9 mouse cellular contexts compared by ENCODE assay signal in genomic region chr5:141024435-141024834, GRCm38 (mm10). TPM values are rescaled to one million over a fixed set of nuclear protein-coding genes. Genes with fewer than 3 reads are reported as not detected.
DNase-seq lines count a peak whose midpoint lies in the region; ATAC-seq and TF ChIP-seq lines count a peak whose summit lies in the region.
"Had no signal": no experiment of that assay in that cellular context is flagged by ENCODE, and none has a peak within 500 bp of the region (broad histone marks: within the 10 kb centered on the region; RNA-seq: fewer than 3 reads in every experiment).

No protein-coding gene starts in this region.

- intact Hi-C loops in gastrocnemius, postnatal 14 days (cut with DNase I; ENCODE audit: low total_unique reads): no loop called here

- DNase-seq in gastrocnemius, postnatal 10 days: peak; percentile 21
- no peak for DNase-seq in gastrocnemius, postnatal 14 days
- DNase-seq in thymus, adult 2 months: peak; percentile 54
- DNase-seq in thymus, adult 18-20 months: no peak
- peak; percentile 74 for DNase-seq in induced T-regulatory cell, adult 2 months (ENCODE audit: low read depth)
- peak; percentile 79 for DNase-seq in thymus, postnatal 4 days
- no peak for DNase-seq in cerebellum, postnatal 4 days (ENCODE audit: low spot score in 2 of 2)

- no peaks in the 10 kb centered on the region for H3K27me3 ChIP-seq in thymus, adult 2 months (ENCODE audit: control insufficient read depth, insufficient read depth, low read length)
- no peaks in the 10 kb centered on the region for H3K27me3 ChIP-seq in neural tube, embryonic 15.5 days (replicated peaks)

- no peak for ATAC-seq in neural tube, embryonic 15.5 days (ENCODE audit: low FRiP score)
- ATAC-seq: midbrain, embryonic 16.5 days had no signal

- no peak overlapping the region for H3K27ac ChIP-seq in thymus, adult 2 months (ENCODE audit: control insufficient read depth, insufficient read depth, low read length)
- no peak overlapping the region for H3K27ac ChIP-seq in neural tube, embryonic 15.5 days (replicated peaks)

- peaks cover 7% of the 10 kb centered on the region for H3K9me3 ChIP-seq in neural tube, embryonic 15.5 days (replicated peaks)

- H3K4me2 ChIP-seq in neural tube, embryonic 15.5 days: no peak overlapping the region

- H3K4me1 ChIP-seq in thymus, adult 2 months (replicated peaks; ENCODE audit: control insufficient read depth, insufficient read depth, low read length): peaks cover 1% of the 10 kb centered on the region
- H3K4me1 ChIP-seq in neural tube, embryonic 15.5 days: no peaks in the 10 kb centered on the region

- TF ChIP-seq CTCF in thymus, adult 2 months (IDR thresholded peaks at IDR 0.05; ENCODE audit: borderline replicate concordance, control insufficient read depth, extremely low read depth, insufficient read depth, low read length, poor library complexity): peak; percentile 68; the same call in 1 of the 2 replicates

- no peak overlapping the region for H3K4me3 ChIP-seq in thymus, adult 2 months (ENCODE audit: control insufficient read depth, insufficient read depth, low read length)
- no peak overlapping the region for H3K4me3 ChIP-seq in neural tube, embryonic 15.5 days (replicated peaks)

- no peak overlapping the region for H3K9ac ChIP-seq in neural tube, embryonic 15.5 days (replicated peaks)

- 78% methylated on average over 5 of the region's 5 CpGs for WGBS in thymus, adult 2 months
- 66% methylated on average over 5 of the region's 5 CpGs for WGBS in neural tube, embryonic 15.5 days

- no peaks in the 10 kb centered on the region for H3K36me3 ChIP-seq in thymus, adult 2 months (ENCODE audit: control insufficient read depth, insufficient read depth, low read length)
- no peaks in the 10 kb centered on the region for H3K36me3 ChIP-seq in neural tube, embryonic 15.5 days

- TF ChIP-seq POLR2A in thymus, adult 2 months (IDR thresholded peaks at IDR 0.05; ENCODE audit: control insufficient read depth, extremely low read depth, insufficient read depth, low read length, poor library complexity): no peak

RNA-seq across cellular contexts. Expression of gene Card11, which starts 24.1 kb away (rescaled TPM):
- under 1 TPM; 0.25 to 0.26 TPM for total RNA-seq in gastrocnemius, postnatal 10 days (2021)
- under 1 TPM; 0.07 to 0.08 TPM for total RNA-seq in gastrocnemius, postnatal 14 days (2021)
- 51.2 and 56.1 TPM in 2 replicates for polyA plus RNA-seq in thymus, adult 2 months (2012; rRNA removed)
- 0.26 and 0.84 TPM in 2 replicates for polyA plus RNA-seq in neural tube, embryonic 15.5 days (2015; fragmentation: Nextera tagmentation; extraction: Ambion mirVana)
- polyA plus RNA-seq: midbrain, embryonic 16.5 days had no signal

Comparison
In these comparisons a context has a peak if more than half of its experiments do, and no peak if none do; other contexts are left out.
1. DNase-seq: peak in gastrocnemius, postnatal 10 days (single experiment), thymus, adult 2 months (single experiment), induced T-regulatory cell, adult 2 months (single experiment) and thymus, postnatal 4 days (single experiment); none in gastrocnemius, postnatal 14 days (single experiment), thymus, adult 18-20 months (0 of 2) and cerebellum, postnatal 4 days (0 of 2).